Mouse (Mus musculus): Measurements from ENCODE around the gene Gsdme. TPM values are rescaled to one million over a fixed set of nuclear protein-coding genes. Genes with fewer than 3 reads are reported as not detected.

Gene Gsdme
- polyA plus RNA-seq, 1 experiment from 2014 or later: 32.2 TPM

DNA sequence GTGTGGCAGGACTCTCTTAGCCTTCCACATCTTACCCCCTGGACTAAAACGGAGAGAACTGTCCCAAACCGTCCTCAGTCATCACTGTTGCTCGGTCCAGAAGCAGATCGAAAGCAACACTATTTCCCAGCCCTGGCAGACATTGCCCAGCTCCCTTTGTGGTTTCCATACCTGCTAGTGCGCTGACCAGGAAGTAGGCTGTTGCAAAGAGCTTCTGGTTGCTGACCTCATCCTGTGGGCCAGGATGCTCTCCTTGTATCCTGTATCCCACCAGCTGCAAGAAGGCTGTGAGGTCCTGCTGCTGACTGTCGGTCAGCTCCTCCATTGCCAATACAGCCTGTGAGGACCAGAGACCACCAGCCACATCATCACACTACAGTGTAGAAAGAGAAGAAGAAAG is 44.6 kb downstream of the Gsdme start:
- Histone ChIP-seq H3K4me1 (ENCODE audit: control insufficient read depth, insufficient read depth, low read length) (no peaks in the 10 kb centered on the region), H3K36me3 (ENCODE audit: control insufficient read depth, insufficient read depth, low read length) (no peaks in the 10 kb centered on the region), H3K9me3 (replicated peaks; ENCODE audit: control insufficient read depth, low read length) (no peaks in the 10 kb centered on the region), H3K27me3 (ENCODE audit: control insufficient read depth, insufficient read depth, low read length) (no peaks in the 10 kb centered on the region), H3K4me3 (replicated peaks; ENCODE audit: low read length) (no peak overlapping the region), H3K9ac (ENCODE audit: low read length) (no peak overlapping the region), H3K27ac (ENCODE audit: low read length) (no peak overlapping the region), H3K4me2 (ENCODE audit: low read depth, low read length) (no peak overlapping the region)
- 86% methylated on average over 6 of the region's 6 CpGs for WGBS
- no peak for ATAC-seq (ENCODE audit: insufficient read depth, low FRiP score)

DNA sequence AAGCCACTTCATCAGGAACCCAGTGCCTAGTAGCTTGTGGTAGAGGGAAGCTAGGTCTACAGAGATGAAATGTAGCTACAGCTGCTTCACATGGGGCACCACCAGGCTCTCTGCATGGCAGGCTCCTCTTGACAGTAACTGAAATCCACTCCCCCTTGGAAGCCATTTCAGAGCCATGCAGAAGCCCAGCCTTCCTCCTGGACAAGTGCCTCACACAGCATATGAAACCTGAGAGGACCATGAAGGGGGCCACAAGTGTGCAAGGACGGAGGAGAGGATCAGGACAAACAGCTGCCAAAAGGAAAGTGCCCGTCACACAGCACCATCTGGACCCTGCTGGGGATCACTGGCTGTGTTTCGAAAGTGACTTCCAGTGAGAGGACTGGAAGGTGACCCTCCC is 45.0 kb downstream of the Gsdme start:
- Histone ChIP-seq H3K4me1 (ENCODE audit: control insufficient read depth, insufficient read depth, low read length) (no peaks in the 10 kb centered on the region), H3K27me3 (ENCODE audit: control insufficient read depth, insufficient read depth, low read length) (no peaks in the 10 kb centered on the region), H3K9ac (ENCODE audit: low read length) (no peak overlapping the region), H3K27ac (ENCODE audit: low read length) (no peak overlapping the region), H3K9me3 (replicated peaks; ENCODE audit: control insufficient read depth, low read length) (no peaks in the 10 kb centered on the region), H3K36me3 (ENCODE audit: control insufficient read depth, insufficient read depth, low read length) (no peaks in the 10 kb centered on the region), H3K4me3 (replicated peaks; ENCODE audit: low read length) (no peak overlapping the region), H3K4me2 (ENCODE audit: low read depth, low read length) (no peak overlapping the region)
- WGBS: 68% methylated on average over 3 of the region's 3 CpGs
- no peak for ATAC-seq (ENCODE audit: insufficient read depth, low FRiP score)

DNA sequence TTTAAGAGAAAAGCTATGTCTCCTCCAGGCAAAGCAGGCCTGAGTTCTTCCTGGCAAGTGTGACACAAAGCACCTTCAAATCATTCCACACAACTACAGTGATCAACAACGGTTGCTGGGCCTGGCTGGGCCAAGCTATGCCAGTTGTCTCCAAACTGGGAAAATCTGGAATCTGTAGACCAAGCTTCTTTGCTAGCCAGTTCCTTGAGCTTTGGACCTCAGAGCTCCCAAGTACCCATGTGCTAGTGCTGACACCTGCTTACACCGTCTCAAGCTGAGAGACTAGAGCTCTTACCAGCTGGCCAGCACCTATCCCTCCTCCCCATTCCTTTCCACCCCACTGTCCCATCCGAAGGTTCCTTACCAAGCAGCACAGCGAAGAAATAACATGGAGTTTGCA is 47.7 kb downstream of the Gsdme start:
- Histone ChIP-seq H3K9ac (ENCODE audit: low read length) (no peak overlapping the region), H3K27ac (ENCODE audit: low read length) (no peak overlapping the region), H3K4me2 (ENCODE audit: low read depth, low read length) (no peak overlapping the region), H3K27me3 (ENCODE audit: control insufficient read depth, insufficient read depth, low read length) (no peaks in the 10 kb centered on the region), H3K4me1 (ENCODE audit: control insufficient read depth, insufficient read depth, low read length) (no peaks in the 10 kb centered on the region), H3K4me3 (replicated peaks; ENCODE audit: low read length) (no peak overlapping the region), H3K36me3 (ENCODE audit: control insufficient read depth, insufficient read depth, low read length) (no peaks in the 10 kb centered on the region), H3K9me3 (replicated peaks; ENCODE audit: control insufficient read depth, low read length) (no peaks in the 10 kb centered on the region)
- 85% methylated on average over 4 of the region's 4 CpGs for WGBS
- no peak for ATAC-seq (ENCODE audit: insufficient read depth, low FRiP score)

DNA sequence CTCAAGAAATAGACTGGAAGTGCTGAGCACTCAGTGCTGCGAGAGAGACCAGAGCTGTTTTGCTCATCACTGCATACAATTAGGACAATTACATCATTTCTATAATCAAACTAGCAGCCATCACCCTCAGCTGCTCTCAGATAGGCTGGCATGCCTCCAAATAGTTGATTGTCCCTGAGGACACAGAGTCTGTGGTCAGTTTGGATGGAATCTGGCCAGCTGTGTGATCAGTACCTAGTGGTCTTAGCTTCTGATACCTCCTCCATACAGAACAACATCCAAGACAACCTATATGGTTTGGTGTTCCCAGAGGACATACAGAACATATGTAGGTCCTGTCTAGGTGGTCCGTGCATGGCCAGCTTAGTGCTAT is 48.3 kb downstream of the Gsdme start:
- Histone ChIP-seq H3K4me2 (ENCODE audit: low read depth, low read length) (no peak overlapping the region), H3K4me1 (ENCODE audit: control insufficient read depth, insufficient read depth, low read length) (no peaks in the 10 kb centered on the region), H3K27me3 (ENCODE audit: control insufficient read depth, insufficient read depth, low read length) (no peaks in the 10 kb centered on the region), H3K9ac (ENCODE audit: low read length) (no peak overlapping the region), H3K9me3 (replicated peaks; ENCODE audit: control insufficient read depth, low read length) (no peaks in the 10 kb centered on the region), H3K36me3 (ENCODE audit: control insufficient read depth, insufficient read depth, low read length) (no peaks in the 10 kb centered on the region), H3K27ac (ENCODE audit: low read length) (no peak overlapping the region), H3K4me3 (replicated peaks; ENCODE audit: low read length) (no peak overlapping the region)
- ATAC-seq (ENCODE audit: insufficient read depth, low FRiP score): no peak
- 78% methylated on average over 2 of the region's 2 CpGs for WGBS

DNA sequence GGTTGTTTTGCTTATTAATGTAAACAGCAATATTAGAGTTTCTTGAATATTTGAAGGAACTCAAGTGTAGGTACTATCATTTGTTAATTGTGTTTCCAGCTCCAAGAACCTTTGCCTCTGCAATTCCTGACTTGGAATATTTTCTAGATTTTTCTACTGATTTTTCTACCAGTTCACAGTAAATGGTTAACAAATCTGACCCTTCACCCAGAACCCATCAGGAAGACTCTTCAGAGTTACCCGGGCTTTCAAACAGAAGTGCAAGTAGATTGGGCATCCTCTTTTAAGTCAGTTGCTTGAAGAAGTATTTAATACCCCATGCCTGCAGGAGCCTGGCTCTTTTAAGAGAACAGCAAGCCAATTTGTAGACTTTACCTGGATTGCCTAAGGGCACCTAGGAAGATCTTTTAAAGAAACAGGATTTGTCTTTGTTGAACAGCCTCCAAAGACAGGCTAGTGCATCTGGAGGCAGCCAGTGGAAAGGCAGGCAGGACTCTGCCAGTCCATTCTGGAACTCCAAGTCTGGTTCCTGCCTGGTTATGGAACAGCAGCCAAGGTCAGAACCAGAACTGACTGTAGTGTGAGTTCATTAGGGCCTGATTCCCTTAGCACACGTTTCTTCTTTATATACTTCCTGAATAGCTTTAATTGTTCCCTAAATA is 48.8 kb downstream of the Gsdme start:
- H3K9ac ChIP-seq (ENCODE audit: low read length): no peak overlapping the region
- 55% methylated on average over 2 of the region's 2 CpGs for WGBS
- H3K4me1 ChIP-seq (ENCODE audit: control insufficient read depth, insufficient read depth, low read length): no peaks in the 10 kb centered on the region
- no peak overlapping the region for H3K27ac ChIP-seq (ENCODE audit: low read length)
- H3K4me2 ChIP-seq (ENCODE audit: low read depth, low read length): no peak overlapping the region
- ATAC-seq (ENCODE audit: insufficient read depth, low FRiP score): no peak
- H3K4me3 ChIP-seq (replicated peaks; ENCODE audit: low read length): no peak overlapping the region
- no peaks in the 10 kb centered on the region for H3K36me3 ChIP-seq (ENCODE audit: control insufficient read depth, insufficient read depth, low read length)
- H3K27me3 ChIP-seq (ENCODE audit: control insufficient read depth, insufficient read depth, low read length): no peaks in the 10 kb centered on the region
- H3K9me3 ChIP-seq (replicated peaks; ENCODE audit: control insufficient read depth, low read length): no peaks in the 10 kb centered on the region

DNA sequence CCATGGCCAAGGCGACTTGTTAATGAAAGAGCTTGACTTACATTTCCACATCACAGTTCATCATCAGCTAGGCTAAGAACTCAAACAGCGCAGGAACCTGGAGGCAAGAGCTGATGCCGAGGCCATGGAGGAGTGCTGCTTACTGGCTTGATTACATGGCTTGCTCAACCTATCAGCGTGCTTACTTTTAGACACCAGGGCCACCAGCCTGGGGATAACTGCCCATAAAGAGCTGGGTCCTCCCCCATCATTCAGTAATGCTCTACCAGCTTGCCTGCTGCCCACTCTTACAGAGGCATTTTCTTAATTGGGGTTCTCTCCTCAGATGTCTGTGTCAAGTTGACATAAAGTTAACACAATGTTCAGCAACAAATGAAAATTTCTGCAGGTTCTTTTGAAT is 58.6 kb downstream of the Gsdme start:
- 93% methylated on average over 4 of the region's 4 CpGs for WGBS
- no peak overlapping the region for H3K27ac ChIP-seq (ENCODE audit: low read length)
- no peak overlapping the region for H3K4me3 ChIP-seq (replicated peaks; ENCODE audit: low read length)
- H3K4me2 ChIP-seq (ENCODE audit: low read depth, low read length): no peak overlapping the region
- H3K9ac ChIP-seq (ENCODE audit: low read length): no peak overlapping the region
- ATAC-seq (ENCODE audit: insufficient read depth, low FRiP score): no peak
- H3K9me3 ChIP-seq (replicated peaks; ENCODE audit: control insufficient read depth, low read length): no peaks in the 10 kb centered on the region
- no peaks in the 10 kb centered on the region for H3K27me3 ChIP-seq (ENCODE audit: control insufficient read depth, insufficient read depth, low read length)
- 0 out of 2 replicates have a peak, but pooled peaks cover 2% of the 10 kb centered on the region for H3K4me1 ChIP-seq (ENCODE audit: control insufficient read depth, insufficient read depth, low read length)
- H3K36me3 ChIP-seq (ENCODE audit: control insufficient read depth, insufficient read depth, low read length): no peaks in the 10 kb centered on the region

DNA sequence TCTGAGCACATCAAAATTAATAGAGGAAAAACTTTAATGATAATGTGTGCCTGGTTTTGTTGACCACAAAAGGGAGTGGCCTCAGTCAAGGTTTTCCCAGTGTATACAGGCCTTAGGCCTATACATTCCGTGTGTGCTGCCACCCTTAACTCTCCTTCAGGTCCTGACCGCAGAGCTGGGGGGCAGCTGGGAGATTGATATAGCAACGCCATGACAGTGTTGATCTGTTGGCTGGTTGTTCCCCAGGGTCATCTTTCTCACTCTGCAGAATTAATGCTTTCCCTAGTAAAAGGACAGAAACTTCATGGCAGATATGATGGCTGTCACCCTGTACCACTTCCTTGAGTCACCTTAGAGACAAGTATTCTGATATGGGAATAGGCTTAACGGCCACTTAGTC is 59.3 kb downstream of the Gsdme start:
- Histone ChIP-seq H3K36me3 (ENCODE audit: control insufficient read depth, insufficient read depth, low read length) (no peaks in the 10 kb centered on the region), H3K9ac (ENCODE audit: low read length) (no peak overlapping the region), H3K9me3 (replicated peaks; ENCODE audit: control insufficient read depth, low read length) (no peaks in the 10 kb centered on the region), H3K4me3 (replicated peaks; ENCODE audit: low read length) (no peak overlapping the region), H3K4me1 (ENCODE audit: control insufficient read depth, insufficient read depth, low read length) (0 out of 2 replicates have a peak, but pooled peaks cover 2% of the 10 kb centered on the region), H3K4me2 (ENCODE audit: low read depth, low read length) (no peak overlapping the region), H3K27ac (ENCODE audit: low read length) (no peak overlapping the region), H3K27me3 (ENCODE audit: control insufficient read depth, insufficient read depth, low read length) (no peaks in the 10 kb centered on the region)
- 81% methylated on average over 4 of the region's 4 CpGs for WGBS
- ATAC-seq (ENCODE audit: insufficient read depth, low FRiP score): no peak

DNA sequence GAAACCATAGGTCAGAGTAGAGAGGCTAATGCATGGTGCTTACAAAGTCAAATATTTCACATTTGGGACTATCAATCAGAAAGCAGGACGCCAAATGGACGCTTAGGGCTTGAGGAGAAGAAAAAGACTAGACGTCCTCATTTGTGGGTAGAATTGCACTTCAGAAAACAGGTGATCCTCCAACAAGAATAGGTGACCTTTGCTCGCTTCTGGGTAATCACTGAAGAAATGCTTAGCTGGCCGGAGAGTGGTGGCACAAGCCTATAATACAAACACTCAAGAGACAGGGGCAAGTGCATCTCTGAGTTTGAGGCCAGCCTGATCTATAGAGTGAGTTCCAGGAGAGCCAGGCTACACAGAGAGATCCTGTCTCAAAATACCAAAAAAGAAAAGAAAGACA is 69.8 kb downstream of the Gsdme start:
- Histone ChIP-seq H3K4me3 (replicated peaks; ENCODE audit: low read length) (no peak overlapping the region), H3K4me2 (ENCODE audit: low read depth, low read length) (no peak overlapping the region), H3K27ac (ENCODE audit: low read length) (no peak overlapping the region), H3K9ac (ENCODE audit: low read length) (no peak overlapping the region), H3K4me1 (ENCODE audit: control insufficient read depth, insufficient read depth, low read length) (no peaks in the 10 kb centered on the region), H3K27me3 (ENCODE audit: control insufficient read depth, insufficient read depth, low read length) (no peaks in the 10 kb centered on the region), H3K9me3 (replicated peaks; ENCODE audit: control insufficient read depth, low read length) (no peaks in the 10 kb centered on the region), H3K36me3 (ENCODE audit: control insufficient read depth, insufficient read depth, low read length) (no peaks in the 10 kb centered on the region)
- WGBS: 68% methylated on average over 5 of the region's 5 CpGs
- ATAC-seq (ENCODE audit: insufficient read depth, low FRiP score): no peak

DNA sequence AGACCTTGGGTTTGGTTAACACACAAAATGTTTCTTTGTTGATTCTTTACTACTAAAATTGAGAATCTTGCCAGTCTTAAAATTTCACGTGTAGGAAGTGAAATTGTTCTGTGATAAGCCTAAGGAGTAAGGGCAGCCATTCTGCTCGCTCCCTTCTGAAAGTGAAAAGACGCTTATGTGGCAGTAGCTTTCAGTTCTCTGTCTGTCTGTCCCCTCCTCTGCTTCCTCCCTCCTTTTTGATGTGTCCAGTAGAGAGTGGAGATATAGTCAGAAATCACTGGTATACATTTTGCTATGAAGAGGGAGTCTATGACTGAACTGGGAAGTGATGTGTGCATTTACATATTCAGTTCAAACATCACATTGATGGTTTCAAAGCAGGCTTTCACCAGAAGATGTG is 70.8 kb downstream of the Gsdme start:
- no peaks in the 10 kb centered on the region for H3K27me3 ChIP-seq (ENCODE audit: control insufficient read depth, insufficient read depth, low read length)
- no peaks in the 10 kb centered on the region for H3K9me3 ChIP-seq (replicated peaks; ENCODE audit: control insufficient read depth, low read length)
- 74% methylated on average over 3 of the region's 3 CpGs for WGBS
- H3K9ac ChIP-seq (ENCODE audit: low read length): no peak overlapping the region
- H3K4me2 ChIP-seq (ENCODE audit: low read depth, low read length): no peak overlapping the region
- H3K4me1 ChIP-seq (ENCODE audit: control insufficient read depth, insufficient read depth, low read length): no peaks in the 10 kb centered on the region
- no peak overlapping the region for H3K4me3 ChIP-seq (replicated peaks; ENCODE audit: low read length)
- ATAC-seq (ENCODE audit: insufficient read depth, low FRiP score): no peak
- no peak overlapping the region for H3K27ac ChIP-seq (ENCODE audit: low read length)
- H3K36me3 ChIP-seq (ENCODE audit: control insufficient read depth, insufficient read depth, low read length): no peaks in the 10 kb centered on the region

DNA sequence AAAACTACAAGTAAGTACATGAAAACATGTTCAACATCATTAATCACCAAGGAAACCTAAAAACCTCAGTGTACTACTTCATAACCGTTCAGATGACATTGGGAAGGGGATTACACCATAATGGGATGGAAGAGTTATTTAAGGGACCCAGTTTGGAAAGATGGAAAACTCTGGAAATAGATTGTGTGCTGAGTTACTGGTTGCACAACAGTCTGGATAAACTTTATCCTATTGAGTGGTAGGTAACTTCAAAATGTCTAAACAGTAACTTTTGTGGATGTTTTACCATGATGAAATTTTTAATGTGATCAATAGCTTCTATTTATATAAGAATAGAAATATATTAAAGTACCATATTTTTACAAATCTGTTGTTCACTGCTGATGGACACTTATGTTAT is 71.5 kb downstream of the Gsdme start:
- H3K36me3 ChIP-seq (ENCODE audit: control insufficient read depth, insufficient read depth, low read length): no peaks in the 10 kb centered on the region
- no peaks in the 10 kb centered on the region for H3K27me3 ChIP-seq (ENCODE audit: control insufficient read depth, insufficient read depth, low read length)
- H3K4me2 ChIP-seq (ENCODE audit: low read depth, low read length): no peak overlapping the region
- no peak overlapping the region for H3K27ac ChIP-seq (ENCODE audit: low read length)
- no peak overlapping the region for H3K4me3 ChIP-seq (replicated peaks; ENCODE audit: low read length)
- H3K4me1 ChIP-seq (ENCODE audit: control insufficient read depth, insufficient read depth, low read length): no peaks in the 10 kb centered on the region
- no peak overlapping the region for H3K9ac ChIP-seq (ENCODE audit: low read length)
- no peak for ATAC-seq (ENCODE audit: insufficient read depth, low FRiP score)
- H3K9me3 ChIP-seq (replicated peaks; ENCODE audit: control insufficient read depth, low read length): no peaks in the 10 kb centered on the region
- 59% methylated on average over 1 of the region's 1 CpGs for WGBS
